In genomic region chr8:121228892-121229291, GRCm38 (mm10) we compare ENCODE assay signal across 8 mouse cellular contexts.
DNase-seq lines count a peak whose midpoint lies in the region; ATAC-seq and TF ChIP-seq lines count a peak whose summit lies in the region.

No protein-coding gene starts in this region.

- H3K9ac ChIP-seq in hindbrain, postnatal 0 days (replicated peaks; ENCODE audit: low read length): no peak overlapping the region
- no peak overlapping the region for H3K9ac ChIP-seq in hindbrain, embryonic 16.5 days (ENCODE audit: low read depth, low read length)
- H3K9ac ChIP-seq in intestine, embryonic 15.5 days: no peak overlapping the region

- no peaks in the 10 kb centered on the region for H3K4me1 ChIP-seq in hindbrain, postnatal 0 days (ENCODE audit: insufficient read depth, low read length)
- no peaks in the 10 kb centered on the region for H3K4me1 ChIP-seq in hindbrain, embryonic 16.5 days (ENCODE audit: control insufficient read depth, insufficient read depth, low read depth, low read length)
- H3K4me1 ChIP-seq in limb, embryonic 10.5 days: peaks cover 42% of the 10 kb centered on the region
- H3K4me1 ChIP-seq in intestine, embryonic 15.5 days (replicated peaks): peaks cover 5% of the 10 kb centered on the region; the same call in 1 of the 2 replicates

- peak; percentile 58 for TF ChIP-seq CTCF in hindbrain, postnatal 0 days (IDR thresholded peaks at IDR 0.05; ENCODE audit: low read depth)

- no peak for DNase-seq in hindbrain, postnatal 0 days (ENCODE audit: low spot score)
- peak; percentile 19 to 25 for DNase-seq in B cell, adult 2 months
- peak; percentile 57 for DNase-seq in NIH3T3 (ENCODE audit: low read depth)
- no peak for DNase-seq in limb, embryonic 10.5 days (ENCODE audit: low spot score)
- no peak for DNase-seq in gastrocnemius, postnatal 4 days (ENCODE audit: low spot score in 2 of 2)

- WGBS in hindbrain, postnatal 0 days: 67% methylated on average over 3 of the region's 3 CpGs
- 68% methylated on average over 3 of the region's 3 CpGs for WGBS in hindbrain, embryonic 16.5 days
- 61% methylated on average over 3 of the region's 3 CpGs for WGBS in limb, embryonic 10.5 days
- 56% methylated on average over 3 of the region's 3 CpGs for WGBS in intestine, embryonic 15.5 days

- H3K36me3 ChIP-seq in hindbrain, postnatal 0 days (ENCODE audit: insufficient read depth, low read length): no peaks in the 10 kb centered on the region
- no peaks in the 10 kb centered on the region for H3K36me3 ChIP-seq in hindbrain, embryonic 16.5 days (ENCODE audit: control insufficient read depth, insufficient read depth, low read length)
- no peaks in the 10 kb centered on the region for H3K36me3 ChIP-seq in limb, embryonic 10.5 days
- H3K36me3 ChIP-seq in intestine, embryonic 15.5 days: no peaks in the 10 kb centered on the region

- no peaks in the 10 kb centered on the region for H3K9me3 ChIP-seq in hindbrain, postnatal 0 days (ENCODE audit: low read length)
- H3K9me3 ChIP-seq in hindbrain, embryonic 16.5 days (ENCODE audit: control insufficient read depth, low read length): no peaks in the 10 kb centered on the region
- no peaks in the 10 kb centered on the region for H3K9me3 ChIP-seq in limb, embryonic 10.5 days (replicated peaks)
- no peaks in the 10 kb centered on the region for H3K9me3 ChIP-seq in intestine, embryonic 15.5 days

- ATAC-seq in hindbrain, postnatal 0 days: no peak
- no peak for ATAC-seq in hindbrain, embryonic 16.5 days
- ATAC-seq in activated CD4-positive, CD25-positive, alpha-beta regulatory T cell, adult 4 months: no peak
- ATAC-seq in intestine, embryonic 15.5 days: no peak

- no peak overlapping the region for H3K4me3 ChIP-seq in hindbrain, postnatal 0 days (ENCODE audit: low read length)
- no peak overlapping the region for H3K4me3 ChIP-seq in hindbrain, embryonic 16.5 days (ENCODE audit: low read length)
- no peak overlapping the region for H3K4me3 ChIP-seq in limb, embryonic 10.5 days
- no peak overlapping the region for H3K4me3 ChIP-seq in intestine, embryonic 15.5 days (replicated peaks)

- no peaks in the 10 kb centered on the region for H3K27me3 ChIP-seq in hindbrain, postnatal 0 days (ENCODE audit: insufficient read depth, low read length)
- H3K27me3 ChIP-seq in hindbrain, embryonic 16.5 days (replicated peaks; ENCODE audit: control insufficient read depth, insufficient read depth, low read length): no peaks in the 10 kb centered on the region
- peaks cover 69% of the 10 kb centered on the region for H3K27me3 ChIP-seq in limb, embryonic 10.5 days (ENCODE audit: low read depth, poor library complexity, severe bottlenecking)
- 0 out of 2 replicates have a peak, but pooled peaks cover 8% of the 10 kb centered on the region for H3K27me3 ChIP-seq in intestine, embryonic 15.5 days (replicated peaks)

- no peak overlapping the region for H3K4me2 ChIP-seq in hindbrain, postnatal 0 days (ENCODE audit: low read depth, low read length)
- no peak overlapping the region for H3K4me2 ChIP-seq in hindbrain, embryonic 16.5 days (ENCODE audit: low read length)
- H3K4me2 ChIP-seq in intestine, embryonic 15.5 days (replicated peaks): no peak overlapping the region

- no peak overlapping the region for H3K27ac ChIP-seq in hindbrain, postnatal 0 days
- H3K27ac ChIP-seq in hindbrain, embryonic 16.5 days (ENCODE audit: low read depth, low read length): no peak overlapping the region
- 0 out of 2 replicates have a peak overlapping the region, but pooled peaks have one; percentile 64 for H3K27ac ChIP-seq in limb, embryonic 10.5 days
- H3K27ac ChIP-seq in intestine, embryonic 15.5 days: no peak overlapping the region

Comparison
In these comparisons a context has a peak if more than half of its experiments do, and no peak if none do; other contexts are left out.
1. DNase-seq: peak in B cell, adult 2 months (2 of 2) and NIH3T3 (single experiment); none in hindbrain, postnatal 0 days (single experiment), limb, embryonic 10.5 days (single experiment) and gastrocnemius, postnatal 4 days (0 of 2).